Mouse (Mus musculus): Measurements from ENCODE around the gene Tmem145.
"Not testable (repeated sequence)": the region's sequence is repeated elsewhere in the genome, so short reads cannot be mapped to it uniquely, and the experiment has no call there.

Gene Tmem145

DNA sequence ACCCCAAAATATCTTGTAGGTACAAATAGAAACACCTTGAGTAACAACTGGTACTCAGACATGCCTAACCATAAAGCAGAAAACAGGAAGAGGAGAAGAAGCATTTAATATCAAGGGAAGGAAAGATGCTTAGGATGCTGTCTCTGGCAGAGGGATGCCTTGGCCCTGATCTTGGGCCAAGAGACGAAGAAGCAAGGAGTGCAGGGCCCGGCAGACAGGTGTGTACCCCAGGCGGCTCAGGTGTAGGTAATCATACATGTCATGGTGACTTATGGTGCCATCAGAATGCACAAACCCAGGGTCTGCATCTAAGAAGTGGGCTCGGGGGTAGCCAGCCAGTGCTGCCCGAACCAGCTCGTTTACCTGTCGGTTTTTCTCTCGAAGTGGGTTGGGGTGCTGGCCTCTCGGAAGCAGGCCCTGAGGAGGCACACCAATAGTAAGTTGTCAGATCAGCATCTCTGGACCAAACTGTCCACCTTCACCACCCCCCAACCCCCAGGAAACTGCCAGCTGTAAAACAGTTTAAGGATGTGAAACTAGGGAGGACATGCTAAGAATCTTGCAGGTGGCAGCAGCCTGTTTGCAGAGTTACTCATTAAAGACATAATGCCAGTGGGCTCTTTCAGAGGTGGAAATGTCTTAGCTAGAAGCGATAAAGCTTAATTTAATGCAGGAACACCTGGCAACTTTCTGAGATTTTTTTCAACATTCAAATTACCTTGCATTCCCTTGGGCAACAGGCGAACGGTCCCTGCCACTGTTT is 10.8 kb upstream of the Tmem145 start:
- no peak for DNase-seq

- DNase-seq, result peak in 1 of 2 experiments; percentile 37
Measured at GRCm38 (mm10) chr7:25296945-25297453, 8.9 kb upstream of the Tmem145 start.

DNA sequence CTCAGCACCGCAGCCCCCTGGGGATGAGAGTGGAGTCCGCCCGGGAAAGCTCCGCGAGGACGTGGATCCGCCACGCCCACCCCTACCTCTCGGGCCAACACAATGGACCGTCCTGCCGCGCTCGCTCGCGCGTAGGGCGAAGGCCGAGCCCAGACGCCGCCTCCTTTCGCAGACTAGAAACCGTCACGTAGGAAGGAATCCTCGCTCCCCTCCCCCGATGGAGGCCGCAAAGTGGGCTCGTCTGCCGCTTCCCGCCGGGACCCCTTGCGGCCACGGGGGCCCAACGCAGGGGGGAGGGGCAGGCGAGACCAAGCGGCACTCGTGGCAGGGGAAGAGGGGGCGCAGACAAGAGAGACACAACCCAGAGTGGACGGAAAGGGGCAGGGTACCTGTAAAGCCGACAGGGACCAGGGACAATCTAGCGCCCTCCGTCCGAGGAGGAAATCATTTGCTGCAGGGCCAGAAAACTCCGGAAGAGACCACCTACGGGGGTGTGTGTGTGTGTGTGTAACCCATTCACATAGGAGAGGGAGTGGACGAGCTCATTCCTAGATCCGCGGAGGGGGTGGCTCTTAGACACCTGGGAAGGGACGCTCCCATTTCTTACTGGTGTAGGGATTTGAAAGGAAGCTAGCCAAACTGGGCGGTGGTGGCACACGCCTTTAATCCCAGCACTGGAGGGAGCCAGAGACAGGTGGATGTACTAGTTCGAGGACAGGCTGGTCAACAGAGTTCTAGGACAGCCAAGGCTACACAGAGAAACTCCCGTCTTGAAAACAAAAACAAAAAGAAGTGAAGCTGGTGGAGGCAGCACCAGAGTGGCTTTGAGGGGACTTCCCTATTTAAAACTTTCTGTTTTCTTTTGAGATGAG is 8.2 kb upstream of the Tmem145 start, which contains the start of gene Pafah1b3:
Pafah1b3 (minus strand) TSS at position 533 of the 872 bp plus-strand sequence.
- DNase-seq, result peak; percentile 81 to 92

DNA sequence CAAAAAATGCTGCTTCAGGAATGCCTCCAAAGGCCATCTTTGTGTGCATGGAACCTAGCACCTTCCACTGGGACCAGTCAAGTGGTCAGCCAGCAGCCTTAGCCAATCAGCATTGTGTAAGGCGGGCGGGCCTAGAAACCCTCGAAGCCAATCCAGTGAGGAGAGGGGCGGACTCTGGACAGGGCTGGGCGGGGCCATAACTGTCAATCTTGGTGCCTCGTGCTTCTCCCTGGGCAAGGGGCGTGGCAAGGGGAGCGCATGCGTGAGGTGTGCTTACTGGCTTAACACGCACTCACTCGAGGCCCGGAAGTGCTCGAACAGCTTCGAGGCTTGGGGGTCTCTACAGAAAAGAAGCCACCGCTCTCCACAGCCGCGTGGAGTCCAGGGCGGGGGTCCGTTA is 4.8 kb upstream of the Tmem145 start, which contains the start of gene Prr19:
Prr19 (plus strand) TSS at position 349 of the 400 bp plus-strand sequence.
- DNase-seq, result no peak

DNA sequence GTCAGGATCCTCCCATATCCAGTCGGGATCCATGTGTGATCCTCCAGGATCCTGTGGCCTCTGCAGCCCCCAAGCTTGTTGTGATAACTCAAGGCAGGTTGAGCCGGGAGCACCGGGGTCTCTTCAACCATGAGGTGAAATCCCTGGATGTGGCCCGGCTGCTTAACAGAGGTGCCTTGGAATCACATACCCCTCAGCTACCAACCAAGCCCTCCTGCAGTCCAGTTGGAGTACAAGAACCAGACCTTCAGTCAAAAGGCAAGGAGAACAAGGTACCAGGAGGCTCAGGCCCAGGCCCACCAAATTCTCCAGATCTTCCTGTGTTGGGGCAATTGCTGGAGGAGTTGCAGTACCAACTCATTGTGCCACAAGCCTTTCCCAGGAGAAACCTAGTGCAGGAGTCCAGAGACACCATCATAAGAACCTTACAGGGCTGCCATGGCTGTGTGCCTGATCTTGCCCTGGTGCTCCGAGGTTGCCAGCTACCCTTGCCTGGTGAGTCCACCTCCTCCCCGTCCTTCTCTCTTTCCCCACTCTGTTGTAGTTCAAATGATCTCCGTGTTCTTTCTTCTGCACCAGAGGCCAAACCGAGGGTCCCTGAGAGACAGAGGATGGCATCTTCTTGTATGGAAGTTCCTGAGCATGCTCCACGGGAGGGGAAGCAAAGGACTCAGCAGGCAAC is 2.8 kb upstream of the Tmem145 start:
- DNase-seq, result no peak

- DNase-seq, result no peak
Measured at GRCm38 (mm10) chr7:25303685-25304006, 2.3 kb upstream of the Tmem145 start.

GRCm38 (mm10) chr7:25305481-25305880 is 425 bp upstream of the Tmem145 start:
- no peak for DNase-seq

DNA sequence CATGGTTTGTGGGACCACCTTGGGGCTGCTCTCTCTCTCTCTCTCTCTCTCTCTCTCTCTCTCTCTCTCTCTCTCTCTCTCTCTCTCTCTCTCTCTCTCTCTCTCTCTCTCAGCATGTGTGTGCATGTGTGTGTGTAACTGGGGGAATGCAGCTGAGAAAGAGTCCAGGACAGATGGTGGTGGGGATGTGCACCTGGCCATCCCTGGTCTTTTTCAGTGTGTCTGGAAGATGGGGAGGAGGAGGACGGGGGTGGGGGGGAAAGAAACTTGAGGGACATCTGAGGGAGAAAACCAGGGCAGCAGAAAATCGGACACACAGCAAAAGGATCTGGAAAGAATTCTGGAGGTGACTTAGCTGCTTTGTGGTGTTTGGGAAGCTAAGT is 699 bp downstream of the Tmem145 start:
- no peak for DNase-seq

GRCm38 (mm10) chr7:25308702-25309318 is 2.9 kb downstream of the Tmem145 start:
- no peak for DNase-seq

- no peak for DNase-seq
Measured at GRCm38 (mm10) chr7:25309425-25309824, 3.5 kb downstream of the Tmem145 start.

DNA sequence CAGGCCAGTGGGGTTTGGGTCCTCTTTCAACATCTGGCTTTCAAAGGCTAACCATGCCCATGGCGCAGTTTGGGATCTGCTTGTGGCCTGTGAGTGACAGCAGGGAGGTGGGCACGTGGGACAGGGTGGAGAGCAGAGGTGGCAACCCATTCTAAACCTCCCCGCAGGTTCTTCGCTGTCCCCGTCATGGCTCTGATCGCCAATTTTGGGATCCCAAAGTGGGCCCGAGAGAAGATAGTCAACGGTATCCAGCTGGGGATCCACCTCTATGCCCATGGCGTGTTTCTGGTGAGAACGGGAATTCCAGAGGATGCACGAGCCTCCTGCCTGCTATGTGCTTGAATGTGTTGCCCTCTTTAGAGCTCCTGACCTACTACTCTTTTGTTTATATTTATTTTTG is 5.3 kb downstream of the Tmem145 start:
- no peak for DNase-seq

- DNase-seq, result no peak
Measured at GRCm38 (mm10) chr7:25313325-25313724, 7.4 kb downstream of the Tmem145 start.

GRCm38 (mm10) chr7:25314606-25315305 is 8.8 kb downstream of the Tmem145 start:
- DNase-seq, result no peak

- peak in 1 of 2 experiments; percentile 16 for DNase-seq
Measured at GRCm38 (mm10) chr7:25315306-25316041, 9.6 kb downstream of the Tmem145 start.

DNA sequence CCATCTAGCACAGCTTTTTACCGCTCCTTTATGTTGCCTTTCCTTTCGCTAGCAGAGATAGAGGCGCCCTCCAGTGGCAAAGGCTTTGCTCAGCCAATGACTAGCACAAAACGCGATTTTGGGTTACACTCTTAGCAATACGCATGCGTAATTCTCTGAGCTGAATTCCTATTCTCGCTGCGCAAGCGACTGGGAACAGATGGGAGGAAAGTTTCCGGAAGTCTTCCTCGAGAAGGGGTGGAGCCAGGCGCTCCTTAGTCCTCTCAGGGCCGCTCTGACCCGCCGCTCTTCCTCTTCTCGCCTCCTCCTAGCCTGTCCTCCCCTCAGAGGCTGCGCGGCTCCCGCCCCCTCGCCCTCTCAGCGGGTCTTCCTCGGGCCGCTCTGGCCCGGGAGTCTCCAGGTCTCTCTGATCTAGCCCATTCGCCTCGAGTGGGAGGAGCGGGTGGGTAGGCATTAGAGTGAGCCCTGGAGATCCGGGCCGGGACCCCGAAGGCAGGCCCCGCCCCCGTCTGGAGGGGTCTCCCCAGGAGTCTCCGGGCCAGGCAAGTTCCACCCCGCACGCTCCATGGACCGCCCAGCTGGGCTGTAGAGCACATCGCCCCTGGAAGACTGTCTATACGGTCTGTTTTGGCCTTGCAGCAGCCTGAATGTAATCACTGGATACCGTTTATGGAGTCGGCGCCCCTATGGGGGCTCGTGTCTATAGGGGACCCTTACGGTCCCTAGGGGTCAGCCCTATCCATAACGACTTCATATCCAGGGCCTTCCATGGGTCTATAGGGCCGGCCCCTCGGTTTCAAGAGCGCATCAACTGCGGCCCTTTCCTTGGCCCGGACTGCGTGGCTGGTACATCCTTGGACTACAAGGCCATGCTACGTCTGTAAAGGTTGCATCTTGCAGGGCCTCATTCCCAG is 10.9 kb downstream of the Tmem145 start, which contains the start of gene Megf8:
Megf8 (plus strand) TSS at position 633 of the 914 bp plus-strand sequence.
- DNase-seq, result peak; percentile 97 to 98

- DNase-seq, result no peak
Measured at GRCm38 (mm10) chr7:25317446-25317999, 11.6 kb downstream of the Tmem145 start.

DNA sequence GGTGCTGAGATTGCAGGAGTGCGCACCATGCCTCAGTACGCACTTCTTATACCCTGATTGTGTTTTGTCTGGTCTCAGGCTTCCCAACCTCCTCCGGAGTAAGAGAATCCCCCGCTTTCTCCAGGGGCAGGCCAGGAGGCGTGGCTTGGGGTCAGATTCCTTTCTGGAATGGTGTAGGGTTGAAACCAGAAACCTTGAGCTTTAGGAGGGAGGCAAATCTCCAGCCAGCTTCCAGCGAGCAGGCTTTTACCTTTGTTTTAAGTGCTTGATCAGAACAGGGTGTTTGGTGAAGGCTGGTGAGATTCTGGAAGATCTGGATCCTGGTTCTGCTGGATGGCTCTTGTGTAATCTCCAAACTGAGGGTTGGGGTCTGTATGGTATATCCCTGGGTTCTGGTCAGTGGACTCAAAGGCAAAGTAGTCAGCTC is 16.2 kb downstream of the Tmem145 start:
- peak in 1 of 2 experiments; percentile 19 for DNase-seq

DNA sequence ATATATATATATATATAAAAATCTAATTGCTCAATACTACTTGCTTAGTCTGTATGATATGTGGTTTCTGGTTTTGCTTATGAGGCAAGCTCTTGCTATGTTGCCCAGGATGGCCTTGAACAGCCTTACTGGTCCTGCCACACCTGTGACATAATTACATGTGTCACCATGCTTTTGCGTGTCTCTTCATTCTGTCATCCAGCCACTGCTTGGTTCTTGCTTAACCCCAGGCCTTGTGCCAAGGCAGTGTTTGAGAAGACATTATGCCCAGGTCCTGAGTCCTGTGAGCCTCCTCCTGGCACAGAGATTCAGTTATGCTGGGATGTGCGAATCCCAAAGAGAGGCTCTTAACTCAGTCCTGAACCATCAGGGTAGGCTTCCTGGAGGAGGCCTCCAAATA is 17.3 kb downstream of the Tmem145 start:
- DNase-seq, result no peak

GRCm38 (mm10) chr7:25325431-25325830 is 19.5 kb downstream of the Tmem145 start:
- not testable (repeated sequence) for DNase-seq

- DNase-seq, result peak in 1 of 2 experiments; percentile 10
Measured at GRCm38 (mm10) chr7:25326233-25326632, 20.3 kb downstream of the Tmem145 start.

Measured in kidney, postnatal 25 days (tissue).